ENCODE assay signal across 10 mouse cellular contexts in the genomic region with DNA sequence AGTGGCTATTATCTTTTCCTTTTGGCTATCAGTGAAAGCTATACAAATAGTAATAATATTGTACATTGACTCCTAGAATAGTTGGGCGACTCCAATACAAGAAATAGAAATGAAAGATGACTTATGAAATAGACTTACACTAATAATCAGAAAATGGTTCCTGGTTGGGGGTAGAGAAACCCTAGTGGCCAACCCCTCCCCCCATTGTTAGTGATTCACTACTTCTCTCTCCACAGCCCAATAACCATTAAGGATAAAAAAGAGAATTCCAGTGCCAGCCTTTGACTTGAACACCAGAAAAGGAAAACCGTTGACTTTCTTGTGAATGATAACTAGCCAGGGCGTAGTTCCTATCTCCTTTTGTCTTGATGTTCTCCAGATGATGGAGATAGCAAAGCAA. TPM values are rescaled to one million over a fixed set of nuclear protein-coding genes. Genes with fewer than 3 reads are reported as not detected.
DNase-seq lines count a peak whose midpoint lies in the region; ATAC-seq and TF ChIP-seq lines count a peak whose summit lies in the region.
"Had no signal": no experiment of that assay in that cellular context is flagged by ENCODE, and none has a peak within 500 bp of the region (broad histone marks: within the 10 kb centered on the region; RNA-seq: fewer than 3 reads in every experiment).

No protein-coding gene starts in this region.

- H3K4me3 ChIP-seq in kidney, embryonic 16.5 days (ENCODE audit: low read length), result peak overlapping the region; percentile 99
- H3K4me3 ChIP-seq in embryonic facial prominence, embryonic 10.5 days, result peak overlapping the region; percentile 99
- H3K4me3 ChIP-seq in intestine, embryonic 14.5 days (ENCODE audit: low read depth, low read length), result peak overlapping the region; percentile 99
- H3K4me3 ChIP-seq in myocyte, result peak overlapping the region; percentile 67

- H3K4me1 ChIP-seq in kidney, embryonic 16.5 days (ENCODE audit: insufficient read depth, low read length), result peaks cover 19% of the 10 kb centered on the region
- peaks cover 43% of the 10 kb centered on the region for H3K4me1 ChIP-seq in embryonic facial prominence, embryonic 10.5 days
- H3K4me1 ChIP-seq in intestine, embryonic 14.5 days (replicated peaks; ENCODE audit: control insufficient read depth, insufficient read depth, low read length), result peaks cover 27% of the 10 kb centered on the region

- TF ChIP-seq POLR2A in myocyte (IDR thresholded peaks at IDR 0.05; ENCODE audit: insufficient read length, low read depth), result no peak

- no peaks in the 10 kb centered on the region for H3K27me3 ChIP-seq in kidney, embryonic 16.5 days (ENCODE audit: insufficient read depth, low read length)
- H3K27me3 ChIP-seq in embryonic facial prominence, embryonic 10.5 days (replicated peaks; ENCODE audit: low read depth, poor library complexity, severe bottlenecking), result no peaks in the 10 kb centered on the region
- H3K27me3 ChIP-seq in intestine, embryonic 14.5 days (replicated peaks; ENCODE audit: control insufficient read depth, insufficient read depth, low read length), result no peaks in the 10 kb centered on the region
- H3K27me3 ChIP-seq in myocyte (ENCODE audit: control insufficient read depth, insufficient read depth, insufficient read length), result no peaks in the 10 kb centered on the region

- H3K9ac ChIP-seq in kidney, embryonic 16.5 days (replicated peaks; ENCODE audit: low read length), result no peak overlapping the region
- H3K9ac ChIP-seq in intestine, embryonic 14.5 days (ENCODE audit: low read length), result peak overlapping the region; percentile 100

- DNase-seq in kidney, postnatal 36 days, result no peak
- DNase-seq in embryonic facial prominence, embryonic 10.5 days (ENCODE audit: low spot score), result no peak
- no peak for DNase-seq in intestine, embryonic 14.5 days (ENCODE audit: low spot score)
- DNase-seq in adrenal gland, adult 18-20 months (ENCODE audit: low spot score in 2 of 2), result no peak
- DNase-seq in adrenal gland, postnatal 10 days, result no peak

- no peaks in the 10 kb centered on the region for H3K9me3 ChIP-seq in kidney, embryonic 16.5 days (ENCODE audit: low read length)
- H3K9me3 ChIP-seq in embryonic facial prominence, embryonic 10.5 days, result no peaks in the 10 kb centered on the region
- no peaks in the 10 kb centered on the region for H3K9me3 ChIP-seq in intestine, embryonic 14.5 days (ENCODE audit: control insufficient read depth, low read length)

- WGBS in kidney, embryonic 16.5 days, result 63% methylated on average over 3 of the region's 3 CpGs
- WGBS in embryonic facial prominence, embryonic 10.5 days, result 80% methylated on average over 3 of the region's 3 CpGs
- 62% methylated on average over 3 of the region's 3 CpGs for WGBS in intestine, embryonic 14.5 days

- no peak overlapping the region for H3K27ac ChIP-seq in kidney, embryonic 16.5 days (ENCODE audit: low read length)
- H3K27ac ChIP-seq in embryonic facial prominence, embryonic 10.5 days (replicated peaks), result no peak overlapping the region
- H3K27ac ChIP-seq in intestine, embryonic 14.5 days (ENCODE audit: low read depth), result no peak overlapping the region

- peaks cover 62% of the 10 kb centered on the region for H3K79me2 ChIP-seq in myocyte (ENCODE audit: control insufficient read depth, insufficient read depth)

- no peak overlapping the region for H3ac ChIP-seq in myocyte (ENCODE audit: control insufficient read depth, insufficient read length)

- peak overlapping the region; percentile 73 for H3K4me2 ChIP-seq in kidney, embryonic 16.5 days (replicated peaks; ENCODE audit: low read depth, low read length)
- peak overlapping the region; percentile 66 for H3K4me2 ChIP-seq in intestine, embryonic 14.5 days (ENCODE audit: low read length)
- H3K4me2 ChIP-seq in myocyte (ENCODE audit: low read depth), result peak overlapping the region; percentile 68

- no peak for ATAC-seq in kidney, embryonic 16.5 days (ENCODE audit: low FRiP score, low TSS enrichment)
- ATAC-seq in intestine, embryonic 14.5 days (replicated peaks; ENCODE audit: low FRiP score, low TSS enrichment, low read depth), result no peak
- no peak for ATAC-seq in cerebellum, adult (ENCODE audit: insufficient number of reproducible peaks, low FRiP score, low TSS enrichment)

- H3K36me3 ChIP-seq in kidney, embryonic 16.5 days (ENCODE audit: insufficient read depth, low read length), result no peaks in the 10 kb centered on the region
- peaks cover 8% of the 10 kb centered on the region; the same call in 1 of the 2 replicates for H3K36me3 ChIP-seq in embryonic facial prominence, embryonic 10.5 days (replicated peaks)
- no peaks in the 10 kb centered on the region for H3K36me3 ChIP-seq in intestine, embryonic 14.5 days (ENCODE audit: control insufficient read depth, insufficient read depth, low read length)
- no peaks in the 10 kb centered on the region for H3K36me3 ChIP-seq in myocyte (ENCODE audit: control insufficient read depth, insufficient read depth)

TF ChIP-seq in myocyte, 11 proteins besides CTCF, POLR2A, EP300 and RAD21:
- TF ChIP-seq MAX (IDR thresholded peaks at IDR 0.05; ENCODE audit: low read depth) (no peak), MYOG (IDR thresholded peaks at IDR 0.05; ENCODE audit: control insufficient read depth in 1 of 3, insufficient read depth in 1 of 3, insufficient read length in 2 of 3, low read depth in 2 of 3) (no peak), SRF (IDR thresholded peaks at IDR 0.05; ENCODE audit: control insufficient read depth, insufficient read length, low read depth) (no peak), CEBPB (IDR thresholded peaks at IDR 0.05; ENCODE audit: insufficient read depth, poor library complexity, severe bottlenecking) (no peak), E2F4 (IDR thresholded peaks at IDR 0.05; ENCODE audit: insufficient read depth) (no peak), MYOD1 (IDR thresholded peaks at IDR 0.05; ENCODE audit: control insufficient read depth in 1 of 3, insufficient read length in 2 of 3, low read depth in 2 of 3) (no peak), TCF12 (IDR thresholded peaks at IDR 0.05; ENCODE audit: insufficient read depth, poor library complexity, severe bottlenecking) (no peak), USF1 (IDR thresholded peaks at IDR 0.05; ENCODE audit: low read depth) (no peak), POLR2AphosphoS2 (IDR thresholded peaks at IDR 0.05; ENCODE audit: insufficient read length, low read depth) (no peak), TCF3 (IDR thresholded peaks at IDR 0.05; ENCODE audit: insufficient read length, low read depth) (no peak), REST (IDR thresholded peaks at IDR 0.05; ENCODE audit: insufficient read depth, insufficient read length) (no peak)

RNA-seq across cellular contexts. Expression of a gene that starts 1.9 kb away (rescaled TPM):
- 67.0 and 85.6 TPM in 2 replicates for polyA plus RNA-seq in kidney, embryonic 16.5 days (2015; fragmentation: Nextera tagmentation; extraction: Ambion mirVana)
- polyA plus RNA-seq in embryonic facial prominence, embryonic 10.5 days (2016; fragmentation: Nextera tagmentation; extraction: Ambion mirVana), result 84.7 and 85.7 TPM in 2 replicates
- 69.9 and 72.3 TPM in 2 replicates for polyA plus RNA-seq in intestine, embryonic 14.5 days (2014; fragmentation: Nextera tagmentation; extraction: Ambion mirVana)
- 17.2 TPM for polyA plus RNA-seq in myocyte (2012; fragmentation: generic; extraction: Trizol)
- 10 to 100 TPM; 31.7 to 39.0 TPM for total RNA-seq in adrenal gland, adult 18-20 months (2021)
- total RNA-seq in adrenal gland, postnatal 10 days (2021), result 10 to 100 TPM; 33.5 to 45.6 TPM

RNA-seq across cellular contexts. Expression of a gene that starts 28.6 kb away (rescaled TPM):
- 0.06 TPM in 1 of 2 replicates, not detected in the other for polyA plus RNA-seq in kidney, embryonic 16.5 days (2015; fragmentation: Nextera tagmentation; extraction: Ambion mirVana)
- polyA plus RNA-seq in embryonic facial prominence, embryonic 10.5 days (2016; fragmentation: Nextera tagmentation; extraction: Ambion mirVana), result not detected in 2 replicates
- not detected in 2 replicates for polyA plus RNA-seq in intestine, embryonic 14.5 days (2014; fragmentation: Nextera tagmentation; extraction: Ambion mirVana)
- not detected for polyA plus RNA-seq in myocyte (2012; fragmentation: generic; extraction: Trizol)
- total RNA-seq in adrenal gland, adult 18-20 months (2021), result not detected
- not detected for total RNA-seq in adrenal gland, postnatal 10 days (2021)
- total RNA-seq: gastrocnemius, adult 18-20 months; neutrophil, adult 5-6 weeks had no signal
